Mouse (Mus musculus): ENCODE data around the gene Nxnl1.

Gene Nxnl1

GRCm38 (mm10) chr8:71579476-71579875 lies 13.1 kb upstream of the Nxnl1 start:
- no peak for DNase-seq

GRCm38 (mm10) chr8:71579009-71579408 lies 12.6 kb upstream of the Nxnl1 start:
- DNase-seq: no peak

DNA sequence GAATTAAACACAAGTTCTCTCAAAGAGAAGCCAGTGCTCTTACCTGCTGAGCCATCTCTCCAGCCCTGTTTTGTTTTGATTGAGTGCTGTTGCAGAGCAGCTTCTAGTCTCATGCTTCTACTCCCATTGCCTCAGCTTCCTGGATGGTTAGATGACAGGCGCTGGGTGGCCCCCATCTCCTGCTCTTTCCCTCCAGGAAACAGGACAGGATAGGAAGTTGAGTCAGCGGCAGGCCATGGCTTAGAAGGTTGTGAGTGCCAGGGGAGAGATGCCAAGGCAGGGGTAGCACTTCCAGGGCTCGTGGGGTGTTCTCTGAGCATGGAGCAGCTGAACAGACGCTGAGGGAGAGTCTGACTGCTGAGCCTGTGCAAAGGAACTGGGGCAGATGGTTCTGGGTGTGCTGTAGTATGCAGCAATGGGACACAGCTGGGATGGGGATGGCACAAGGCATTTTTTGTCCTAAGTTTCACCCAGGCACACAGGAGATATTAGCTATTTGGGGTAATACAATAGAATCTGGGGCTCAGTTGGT lies 11.5 kb upstream of the Nxnl1 start:
- no peak for DNase-seq

GRCm38 (mm10) chr8:71575020-71575419 lies 8.6 kb upstream of the Nxnl1 start:
- DNase-seq: no peak

- DNase-seq: no peak
Observed at GRCm38 (mm10) chr8:71574426-71574825, 8.0 kb upstream of the Nxnl1 start.

- peak; percentile 64 for DNase-seq
Observed at GRCm38 (mm10) chr8:71572847-71573633, 6.6 kb upstream of the Nxnl1 start.

- no peak for DNase-seq
Observed at GRCm38 (mm10) chr8:71572077-71572476, 5.7 kb upstream of the Nxnl1 start.

DNA sequence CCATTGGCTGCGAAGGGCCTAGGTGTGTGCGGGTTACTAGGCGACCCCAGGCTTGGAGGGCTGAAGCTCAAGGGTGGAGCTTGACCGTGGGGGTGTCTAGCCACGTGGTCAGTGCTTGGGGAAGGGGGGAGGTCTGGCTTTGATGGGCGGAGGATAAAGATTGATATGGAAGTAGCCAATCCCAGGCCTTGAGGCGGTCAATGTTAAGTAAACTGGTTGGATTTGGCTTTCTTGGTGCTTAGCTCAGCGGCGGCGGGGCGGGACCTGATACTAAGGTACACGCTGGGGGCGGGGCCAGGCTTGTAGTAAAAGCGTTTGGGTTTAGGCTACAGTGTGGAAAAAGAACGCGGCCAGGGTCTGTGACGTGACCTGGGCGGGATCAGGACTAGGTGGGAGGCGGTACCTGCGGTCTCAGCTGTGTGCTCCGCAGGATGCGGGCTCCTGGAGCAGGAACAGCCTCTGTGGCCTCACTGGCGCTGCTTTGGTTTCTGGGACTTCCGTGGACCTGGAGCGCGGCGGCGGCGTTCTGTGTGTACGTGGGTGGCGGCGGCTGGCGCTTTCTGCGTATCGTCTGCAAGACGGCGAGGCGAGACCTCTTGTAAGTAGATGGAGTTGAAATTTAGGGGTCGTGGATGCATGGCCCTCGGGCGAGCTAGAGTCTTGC lies 4.0 kb upstream of the Nxnl1 start:
- peak; percentile 97 for DNase-seq

- peak; percentile 96 for DNase-seq
Observed at GRCm38 (mm10) chr8:71569366-71570290, 3.2 kb upstream of the Nxnl1 start.

DNA sequence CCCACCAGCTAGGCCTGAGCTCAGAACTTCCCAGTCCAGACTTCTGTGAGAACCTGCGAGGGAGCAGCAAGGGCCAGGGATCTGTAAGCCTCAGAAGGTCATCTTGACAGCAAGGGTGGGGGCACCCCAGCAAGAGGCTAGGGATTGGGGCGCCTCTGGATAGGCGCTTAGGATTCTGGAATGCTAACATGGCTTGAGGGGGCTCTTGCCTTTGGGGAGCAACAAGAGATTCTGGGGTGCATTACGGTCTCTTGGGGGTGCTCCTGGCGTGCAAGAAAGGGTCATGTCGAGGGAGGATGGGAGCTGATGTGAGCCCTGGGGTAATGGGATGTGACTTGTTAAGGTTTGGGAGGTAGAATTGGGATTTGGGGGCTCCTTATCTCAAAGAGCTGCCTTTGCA lies 2.5 kb upstream of the Nxnl1 start:
- peak; percentile 51 for DNase-seq

DNA sequence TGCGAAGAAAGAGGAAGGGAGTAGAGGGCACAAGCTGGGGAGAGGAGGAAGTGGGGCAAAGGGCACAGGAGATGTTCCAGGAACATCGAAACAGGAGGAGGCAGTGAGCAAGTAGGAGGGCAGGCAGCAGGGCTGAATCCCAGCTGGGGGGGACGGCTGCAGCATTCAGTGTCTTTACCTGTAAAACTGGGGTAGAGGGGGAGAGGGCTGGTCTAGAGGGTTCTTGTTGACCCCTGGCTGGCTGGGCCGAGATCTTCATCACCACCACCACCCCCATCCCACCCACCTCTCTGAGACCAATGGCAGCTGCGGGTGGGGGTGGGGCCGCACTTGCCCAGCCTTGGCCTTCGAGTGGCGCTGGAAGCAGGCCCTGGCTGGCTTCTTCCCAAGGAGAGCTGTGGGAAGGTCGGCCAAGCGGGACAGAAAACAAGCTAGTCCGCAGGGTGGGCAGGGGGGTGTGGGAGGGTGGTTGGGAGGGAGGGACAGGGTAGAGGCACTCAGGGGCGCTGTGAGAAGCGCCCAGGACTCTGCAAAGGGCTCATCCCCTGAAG lies 2.1 kb upstream of the Nxnl1 start, which contains the start of gene Slc27a1:
Gene Slc27a1 (plus strand): TSS at position 496 of the 551 bp plus-strand sequence.
- DNase-seq: peak; percentile 63

DNA sequence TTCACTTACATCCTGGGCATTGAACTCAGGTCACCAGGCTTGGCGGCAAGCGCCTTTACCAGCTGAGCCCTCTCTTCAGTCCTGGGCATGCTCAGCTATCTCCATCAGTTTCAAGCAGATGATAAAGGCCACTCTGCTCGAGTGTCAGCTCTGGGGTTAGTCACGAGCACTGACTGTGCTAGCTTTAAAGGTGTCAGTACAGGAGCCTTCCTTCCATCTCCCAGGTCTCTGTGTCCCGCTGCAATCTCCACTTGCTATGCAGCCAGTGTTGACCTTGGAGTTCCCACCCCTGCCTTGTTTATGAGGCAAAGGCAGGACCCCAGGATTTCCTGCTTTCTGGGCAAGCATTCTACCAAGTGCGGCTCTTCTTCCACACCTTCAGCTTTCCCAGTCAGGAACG lies 1.2 kb upstream of the Nxnl1 start:
- no peak for DNase-seq

DNA sequence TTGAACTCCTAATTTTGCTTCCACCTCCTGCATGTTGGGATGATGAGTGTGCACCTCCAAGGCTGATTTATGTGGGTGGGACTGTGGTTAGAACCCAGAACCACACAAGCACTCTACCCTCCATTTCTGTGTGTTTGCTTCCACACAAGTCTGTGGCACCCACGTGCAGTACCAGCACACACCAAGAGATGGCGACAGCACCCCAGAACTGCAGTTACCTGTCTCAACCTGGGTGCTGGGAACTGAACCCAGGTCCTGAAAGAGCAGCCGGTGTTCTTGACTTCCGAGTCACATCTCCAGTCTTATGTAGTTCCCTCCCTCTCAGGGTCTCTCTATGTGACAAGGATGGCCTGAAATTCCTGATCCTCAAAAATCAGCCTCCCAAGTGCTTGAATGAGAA lies 2.4 kb downstream of the Nxnl1 start:
- no peak for DNase-seq

DNA sequence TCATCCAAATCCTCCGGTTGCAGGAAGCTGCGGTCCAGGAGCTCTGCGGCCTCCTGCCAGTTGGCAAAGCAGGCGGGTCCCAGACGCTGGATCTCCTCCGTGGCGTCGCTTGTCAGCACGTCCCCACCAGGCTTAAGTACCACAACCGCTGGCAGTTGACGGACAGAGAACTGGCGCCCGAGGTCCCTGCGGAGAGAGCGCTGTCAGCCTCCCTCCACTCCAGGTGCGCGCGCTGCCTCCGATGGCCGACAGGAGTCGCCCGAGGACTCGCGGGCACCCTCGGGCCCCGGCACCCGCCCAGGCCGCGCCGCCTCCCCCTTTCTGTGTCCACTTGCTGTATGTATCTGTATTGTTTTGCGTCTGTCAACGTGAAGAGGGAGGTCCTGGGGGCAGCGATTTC lies 3.6 kb downstream of the Nxnl1 start:
- peak; percentile 79 for DNase-seq

GRCm38 (mm10) chr8:71561401-71561800 lies 5.0 kb downstream of the Nxnl1 start:
- no peak for DNase-seq

DNA sequence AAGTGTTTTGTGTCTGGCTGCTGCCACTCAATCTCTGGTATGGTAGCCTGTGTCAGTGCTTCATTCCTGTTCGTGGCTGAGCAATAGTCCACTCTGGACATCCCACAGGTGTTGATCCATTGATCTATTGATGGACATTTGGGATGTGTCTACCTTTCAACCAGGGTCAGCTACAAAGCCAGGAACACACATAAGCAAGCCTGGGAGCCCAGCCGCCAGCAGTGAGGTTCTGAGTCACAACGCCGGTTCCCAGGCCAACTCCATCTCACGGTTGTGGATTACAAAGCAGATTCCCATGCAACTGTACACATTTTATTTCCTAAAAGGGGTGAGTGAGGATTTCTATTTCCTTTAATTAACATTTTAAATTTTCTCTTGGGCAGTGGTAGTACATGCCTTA lies 5.6 kb downstream of the Nxnl1 start:
- no peak for DNase-seq

DNA sequence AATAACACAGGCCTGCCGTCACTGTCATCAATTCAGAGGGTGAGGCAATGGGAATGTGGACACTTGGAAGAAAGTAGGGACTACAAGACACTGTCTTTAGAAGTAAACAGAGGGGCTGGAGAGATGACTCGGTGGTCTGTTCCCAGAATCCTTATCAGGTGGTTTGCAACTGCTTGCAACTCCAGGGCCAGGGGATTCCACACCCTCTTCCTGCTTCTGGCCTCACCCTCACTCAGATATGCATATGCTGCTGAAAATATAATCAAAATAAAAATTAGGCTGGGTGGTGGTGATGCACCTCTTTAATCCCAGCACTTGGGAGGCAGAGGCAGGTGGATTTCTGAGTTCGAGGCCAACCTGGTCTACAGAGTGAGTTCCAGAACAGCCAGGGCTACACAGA lies 6.3 kb downstream of the Nxnl1 start:
- DNase-seq: no peak

- DNase-seq: no peak
Observed at GRCm38 (mm10) chr8:71558958-71559690, 7.3 kb downstream of the Nxnl1 start.

DNA sequence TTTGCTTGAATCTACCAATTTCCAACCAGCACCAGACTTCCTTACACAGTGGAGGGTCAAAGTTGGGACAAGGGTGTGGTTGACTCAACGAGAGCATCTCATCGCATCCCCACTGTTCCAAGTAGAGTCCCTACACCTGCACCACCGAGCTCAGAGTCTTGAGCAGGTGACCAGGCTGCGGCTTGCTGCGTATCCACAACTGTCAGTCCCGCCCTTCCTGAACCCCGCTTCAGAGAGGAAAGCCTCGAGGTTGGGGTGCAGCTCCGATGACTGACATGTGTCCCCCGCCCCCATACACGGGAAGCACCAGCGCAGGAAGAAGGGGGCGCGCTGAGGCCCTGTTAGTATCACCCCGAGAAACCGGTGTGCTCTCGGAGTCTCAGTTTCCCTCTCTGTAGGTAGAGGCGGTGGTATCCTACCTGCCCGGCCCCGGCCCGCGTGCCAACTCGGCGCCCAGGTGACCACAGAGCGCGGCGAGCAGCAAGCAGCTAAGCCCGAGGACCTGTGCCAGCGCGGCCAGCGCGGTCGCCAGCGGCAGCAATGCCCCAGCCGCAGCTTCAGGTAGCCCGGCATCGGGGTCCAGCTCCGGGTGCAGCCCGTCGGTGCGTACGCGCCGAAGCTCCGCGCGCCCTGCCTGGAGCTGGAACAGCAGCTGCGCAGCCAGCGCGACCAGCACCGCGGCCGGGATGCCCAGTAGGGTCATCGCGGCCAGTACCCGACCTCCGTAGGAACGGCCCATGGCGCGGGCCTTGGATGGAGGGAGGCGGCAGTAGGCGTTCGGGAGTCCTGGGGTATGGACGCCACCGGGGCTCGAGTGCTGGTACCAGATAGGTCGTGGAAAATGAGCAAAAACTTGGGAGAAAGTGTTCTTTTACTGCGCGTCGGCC lies 8.1 kb downstream of the Nxnl1 start, which contains the start of gene Tmem221:
Gene Tmem221 (minus strand): TSS at position 801 of the 887 bp plus-strand sequence.
- no peak for DNase-seq

GRCm38 (mm10) chr8:71554644-71555043 lies 11.8 kb downstream of the Nxnl1 start:
- no peak for DNase-seq

- no peak for DNase-seq
Observed at GRCm38 (mm10) chr8:71554001-71554400, 12.4 kb downstream of the Nxnl1 start.
